Mouse (Mus musculus) brain, adult 2 months (tissue): ENCODE measurements around the gene Nbea.

Experiments
- DNase-seq: peaks from one replicate; pipeline ENCODE4 v3.0.0; 2011; ENCODE audit warnings: low read depth, low spot score

Gene Nbea

DNA sequence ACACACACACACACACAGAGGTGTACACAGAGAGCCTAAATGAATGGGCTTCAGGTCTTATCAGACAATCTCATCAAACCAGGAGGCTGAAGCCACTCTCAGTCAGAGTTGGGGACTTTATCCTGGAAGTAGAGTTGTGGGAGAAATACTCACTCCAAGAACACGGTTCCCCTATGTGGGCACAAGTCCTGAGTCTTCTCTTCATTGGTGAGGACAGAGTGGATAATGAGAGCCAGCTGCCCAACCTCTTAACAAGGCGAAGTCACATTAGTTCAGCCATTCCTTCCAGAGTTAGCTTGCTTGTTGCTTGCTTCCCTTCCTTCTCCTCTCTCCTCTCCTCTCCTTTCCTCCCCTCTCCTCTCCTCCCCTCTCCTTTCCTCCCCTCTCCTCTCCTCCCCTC is 584.8 kb downstream of the Nbea start:
- no peak for DNase-seq

DNA sequence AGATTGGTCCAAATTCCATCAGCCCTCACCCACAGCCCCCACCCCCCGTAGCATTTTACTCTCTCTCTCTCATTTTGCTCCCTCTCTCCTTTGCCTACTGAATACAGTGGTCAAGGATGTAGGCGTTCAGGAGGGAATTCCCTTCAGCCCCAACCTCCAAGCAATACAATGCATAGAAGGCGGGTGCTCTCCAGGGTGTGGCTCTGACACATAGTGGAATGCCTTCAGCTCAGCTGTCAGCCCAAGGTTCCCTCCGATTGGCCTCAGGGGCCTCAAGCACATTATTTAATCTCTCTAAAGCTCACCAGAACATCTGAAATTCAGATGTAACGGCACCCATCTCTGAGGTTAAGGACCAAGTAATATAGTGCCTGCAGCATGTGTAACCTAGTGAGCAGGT is 590.2 kb downstream of the Nbea start:
- no peak for DNase-seq

DNA sequence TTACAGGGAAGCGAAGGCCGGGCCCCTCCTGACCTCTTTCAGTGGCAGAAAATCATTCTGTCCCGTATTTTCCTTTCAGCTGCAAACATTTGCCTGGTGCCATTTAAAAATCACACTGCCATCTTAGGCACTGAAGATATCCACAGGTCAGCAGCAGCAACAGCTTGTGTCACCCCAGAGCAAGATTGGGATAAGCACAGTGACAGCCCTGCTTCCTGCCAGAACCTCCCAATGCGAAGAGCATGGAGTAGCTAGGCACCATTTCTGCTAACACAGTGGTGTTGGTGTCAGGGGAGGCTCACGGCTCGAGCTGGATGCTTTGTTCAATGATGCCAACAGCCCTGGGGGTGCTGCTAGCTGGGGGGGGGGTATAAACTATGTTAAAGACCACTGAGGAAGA is 592.8 kb downstream of the Nbea start:
- peak; percentile 32 for DNase-seq

DNA sequence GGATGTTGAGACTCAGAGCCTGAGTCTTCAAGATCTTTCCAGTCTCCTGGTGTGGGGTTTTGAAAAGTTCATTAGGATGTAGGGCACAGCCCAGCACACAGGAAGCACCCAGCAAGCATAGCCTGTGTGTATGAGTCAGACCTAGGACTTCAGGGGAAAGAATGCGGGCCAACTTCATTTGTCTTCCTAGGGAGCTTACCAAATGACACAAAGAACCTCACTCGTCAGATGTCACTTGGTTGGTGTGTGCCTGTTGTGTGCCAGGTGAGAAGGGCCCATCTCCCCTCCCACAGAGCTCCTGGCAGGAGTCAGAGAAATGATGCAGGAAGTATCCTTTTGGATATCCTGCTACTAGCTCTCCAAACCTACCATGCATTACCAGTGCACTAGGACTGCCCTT is 593.2 kb downstream of the Nbea start:
- DNase-seq: peak; percentile 87

DNA sequence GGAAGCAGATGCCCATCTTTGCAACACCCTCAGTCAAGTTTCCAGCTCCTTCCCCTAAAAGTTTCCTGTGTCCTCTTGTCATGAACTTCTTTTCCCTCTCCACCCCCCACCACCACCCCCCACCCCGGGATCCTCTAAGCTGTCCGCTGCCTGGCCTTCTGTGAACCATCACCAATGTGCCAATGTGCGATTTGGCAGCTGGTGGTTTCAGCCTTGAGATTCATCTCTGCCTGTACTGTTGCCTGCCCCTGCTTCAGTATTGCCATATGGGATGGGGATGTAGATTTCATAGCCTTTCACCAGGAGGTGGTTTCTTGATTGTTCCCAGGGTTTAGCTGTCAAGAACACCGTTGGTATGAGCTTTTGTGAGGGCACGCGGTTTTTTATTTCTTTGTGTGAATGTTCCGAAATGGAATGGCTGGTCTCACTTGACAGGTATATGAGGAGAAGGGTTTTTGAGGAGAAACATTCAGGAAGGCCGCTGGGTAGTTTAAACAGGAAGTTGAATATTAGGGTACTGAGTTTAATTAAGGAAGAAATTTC is 594.0 kb downstream of the Nbea start:
- peak; percentile 39 for DNase-seq

DNA sequence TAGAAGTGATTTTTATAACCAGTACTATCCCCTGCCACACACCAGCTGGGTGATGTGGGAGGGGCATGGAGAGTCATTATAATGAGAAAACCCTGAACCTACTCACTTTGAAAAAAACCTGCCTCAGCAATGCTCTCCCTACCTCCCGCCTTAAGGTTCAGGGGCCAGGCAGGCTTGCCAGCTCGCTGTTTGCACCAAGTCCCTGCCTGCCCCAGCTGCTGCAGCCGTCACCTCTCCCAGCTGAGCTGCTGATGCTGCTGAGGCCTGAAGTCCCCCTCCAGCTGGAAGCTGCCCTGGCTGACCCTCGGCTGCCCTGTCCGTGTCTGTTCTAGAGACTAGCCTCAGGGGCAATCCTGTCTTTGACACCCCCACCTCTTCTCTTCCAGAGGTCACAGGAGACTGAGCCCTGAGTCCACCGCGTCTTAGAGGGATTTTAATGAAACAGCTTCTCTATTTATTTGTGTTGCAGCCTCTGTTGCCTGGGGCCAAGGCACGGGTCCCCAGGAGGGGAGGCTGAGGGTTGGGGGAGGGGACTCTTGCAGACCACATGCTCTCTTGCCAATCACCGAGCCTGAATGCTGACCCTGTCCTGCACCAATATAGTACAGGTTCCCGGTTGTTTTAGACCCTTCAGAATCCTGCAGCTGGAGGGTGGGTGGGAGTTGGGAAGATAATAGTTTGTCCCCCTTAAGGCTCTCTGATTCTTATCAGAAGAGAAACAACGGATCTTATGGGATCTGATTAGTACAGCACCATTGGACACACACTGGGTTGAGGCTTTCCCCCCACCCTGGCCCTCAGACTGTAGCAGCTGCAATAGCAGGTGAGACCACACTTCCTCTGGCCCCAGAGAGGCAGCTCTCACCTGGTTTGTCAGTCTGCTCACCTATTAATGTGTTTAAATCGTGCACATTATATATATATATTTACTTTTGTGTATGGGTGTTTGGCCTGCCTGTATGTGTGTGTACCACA is 595.2 kb downstream of the Nbea start:
- DNase-seq: no peak

DNA sequence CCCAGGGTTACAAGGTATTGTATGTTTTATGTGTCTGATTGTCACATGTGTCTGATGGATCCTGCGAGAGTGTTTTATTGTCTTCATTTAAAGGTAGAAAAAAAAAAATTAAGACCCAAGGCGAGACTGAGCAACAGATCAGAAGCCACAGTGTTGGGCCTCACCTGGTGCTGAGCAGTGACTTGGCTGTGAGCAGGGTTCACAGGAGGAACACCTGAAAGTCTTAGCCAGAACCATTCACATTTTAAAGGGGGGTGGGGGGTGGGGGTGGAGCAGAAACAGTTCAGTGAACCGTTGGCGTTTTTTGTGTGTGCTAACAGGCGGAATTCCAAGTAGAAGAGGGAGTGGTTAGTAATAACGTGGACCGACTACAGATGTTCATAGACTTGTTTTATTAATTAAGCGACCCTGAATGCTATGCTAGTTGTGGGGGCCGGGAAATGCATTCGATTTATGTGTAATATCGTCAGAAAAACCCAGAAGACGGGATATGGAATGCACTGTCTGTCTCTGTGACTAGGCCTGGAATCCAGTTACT is 596.0 kb downstream of the Nbea start:
- no peak for DNase-seq
